Mouse (Mus musculus) embryonic fibroblast, embryonic 13.5 days (primary cell): ENCODE measurements around the gene Slc22a20.

ENCODE experiments used
- CTCF ChIP-seq: IDR thresholded peaks from 2 replicates; pipeline ENCODE4 v1.5.1; 2011; ENCODE audit warnings: mild to moderate bottlenecking, control low read depth, low read length, moderate library complexity, borderline replicate concordance; ENCODE audit not compliant: insufficient read depth
- POLR2A ChIP-seq: IDR thresholded peaks from 2 replicates; pipeline ENCODE4 v1.6.1; 2011; ENCODE audit warnings: low read depth, mild to moderate bottlenecking, control low read depth, low read length, moderate library complexity

- TF ChIP-seq CTCF (no peak), POLR2A (no peak)
These were observed 6.1 kb upstream of the Slc22a20 start for GRCm38 (mm10) chr19:5992012-5992411.
